ENCODE assay signal across 8 mouse cellular contexts in the genomic region with DNA sequence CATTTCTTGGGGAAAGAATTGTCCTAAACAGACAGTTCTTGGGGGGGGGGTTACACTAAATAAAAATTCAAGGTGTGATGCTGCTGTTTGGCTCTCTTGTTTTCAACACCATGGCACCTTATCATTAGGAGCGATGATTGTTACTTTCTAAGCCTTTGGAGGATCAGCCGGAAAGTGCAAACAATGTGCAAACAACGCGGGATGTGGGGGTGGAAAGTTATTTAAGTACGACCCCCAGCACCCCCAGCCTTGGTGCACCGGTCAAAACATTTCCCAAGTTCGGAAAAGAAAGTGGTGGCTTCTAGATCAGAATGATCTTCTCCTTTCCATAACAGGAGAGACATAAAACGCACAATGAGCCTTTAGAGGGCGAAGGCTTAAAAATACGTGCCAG. TPM values are rescaled to one million over a fixed set of nuclear protein-coding genes. Genes with fewer than 3 reads are reported as not detected.
DNase-seq lines count a peak whose midpoint lies in the region; ATAC-seq lines count a peak whose summit lies in the region.

No protein-coding gene starts in this region.

- H3K27me3 ChIP-seq in kidney, embryonic 14.5 days (ENCODE audit: control insufficient read depth, insufficient read depth, low read length): no peaks in the 10 kb centered on the region
- H3K27me3 ChIP-seq in embryonic facial prominence, embryonic 11.5 days (ENCODE audit: control insufficient read depth, insufficient read depth, low read length): no peaks in the 10 kb centered on the region
- no peaks in the 10 kb centered on the region for H3K27me3 ChIP-seq in hindbrain, embryonic 14.5 days (ENCODE audit: control insufficient read depth, insufficient read depth, low read length)
- no peaks in the 10 kb centered on the region for H3K27me3 ChIP-seq in midbrain, embryonic 14.5 days (ENCODE audit: control insufficient read depth, insufficient read depth, low read length)

- H3K27ac ChIP-seq in kidney, embryonic 14.5 days (ENCODE audit: low read depth, low read length): peak overlapping the region; percentile 97
- peak overlapping the region; percentile 93 for H3K27ac ChIP-seq in embryonic facial prominence, embryonic 11.5 days (replicated peaks; ENCODE audit: low read depth, low read length)
- H3K27ac ChIP-seq in hindbrain, embryonic 14.5 days: peak overlapping the region; percentile 100
- peak overlapping the region; percentile 99 for H3K27ac ChIP-seq in midbrain, embryonic 14.5 days (replicated peaks; ENCODE audit: low read depth, low read length)

- peak overlapping the region; percentile 81 for H3K4me2 ChIP-seq in kidney, embryonic 14.5 days (replicated peaks; ENCODE audit: low read depth, low read length)
- H3K4me2 ChIP-seq in embryonic facial prominence, embryonic 11.5 days (ENCODE audit: low read depth, low read length): peak overlapping the region; percentile 69
- peak overlapping the region; percentile 95 for H3K4me2 ChIP-seq in hindbrain, embryonic 14.5 days (replicated peaks)
- H3K4me2 ChIP-seq in midbrain, embryonic 14.5 days (ENCODE audit: low read length): peak overlapping the region; percentile 82

- peaks cover 11% of the 10 kb centered on the region; the same call in 1 of the 2 replicates for H3K4me1 ChIP-seq in kidney, embryonic 14.5 days (ENCODE audit: control insufficient read depth, insufficient read depth, low read length)
- no peaks in the 10 kb centered on the region for H3K4me1 ChIP-seq in embryonic facial prominence, embryonic 11.5 days (ENCODE audit: control insufficient read depth, insufficient read depth, low read length)
- H3K4me1 ChIP-seq in hindbrain, embryonic 14.5 days (replicated peaks; ENCODE audit: control insufficient read depth, insufficient read depth, low read length): peaks cover 24% of the 10 kb centered on the region
- H3K4me1 ChIP-seq in midbrain, embryonic 14.5 days (ENCODE audit: control insufficient read depth, insufficient read depth, low read length): peaks cover 14% of the 10 kb centered on the region

- peak overlapping the region; percentile 86 for H3K9ac ChIP-seq in kidney, embryonic 14.5 days (ENCODE audit: low read depth, low read length)
- peak overlapping the region; percentile 82 for H3K9ac ChIP-seq in embryonic facial prominence, embryonic 11.5 days (replicated peaks; ENCODE audit: low read length)
- H3K9ac ChIP-seq in hindbrain, embryonic 14.5 days: peak overlapping the region; percentile 97
- H3K9ac ChIP-seq in midbrain, embryonic 14.5 days (replicated peaks; ENCODE audit: low read length): peak overlapping the region; percentile 98

- DNase-seq in kidney, adult 9 months: no peak
- no peak for DNase-seq in embryonic facial prominence, embryonic 11.5 days (ENCODE audit: low spot score)
- no peak for DNase-seq in hindbrain, embryonic 14.5 days (ENCODE audit: low spot score)
- no peak for DNase-seq in midbrain, embryonic 14.5 days
- DNase-seq in gastrocnemius, postnatal 4 days (ENCODE audit: low spot score in 2 of 2): no peak
- no peak for DNase-seq in adipocyte (ENCODE audit: low spot score)
- DNase-seq in frontal cortex, postnatal 10 days (ENCODE audit: low spot score in 2 of 2): no peak

- no peak for ATAC-seq in kidney, embryonic 14.5 days (ENCODE audit: low FRiP score, low TSS enrichment)
- ATAC-seq in embryonic facial prominence, embryonic 11.5 days (replicated peaks; ENCODE audit: insufficient number of reproducible peaks, low FRiP score, low TSS enrichment, low read depth): no peak
- no peak for ATAC-seq in hindbrain, embryonic 14.5 days (ENCODE audit: low FRiP score)
- ATAC-seq in midbrain, embryonic 14.5 days (ENCODE audit: low FRiP score, low TSS enrichment): no peak

- no peaks in the 10 kb centered on the region for H3K36me3 ChIP-seq in kidney, embryonic 14.5 days (ENCODE audit: control insufficient read depth, insufficient read depth, low read length)
- no peaks in the 10 kb centered on the region for H3K36me3 ChIP-seq in embryonic facial prominence, embryonic 11.5 days (replicated peaks; ENCODE audit: control insufficient read depth, insufficient read depth, low read depth, low read length)
- H3K36me3 ChIP-seq in hindbrain, embryonic 14.5 days (replicated peaks; ENCODE audit: control insufficient read depth, insufficient read depth): no peaks in the 10 kb centered on the region
- no peaks in the 10 kb centered on the region for H3K36me3 ChIP-seq in midbrain, embryonic 14.5 days (ENCODE audit: control insufficient read depth, insufficient read depth, low read length)

- under 1% methylated on average over 10 of the region's 10 CpGs for WGBS in kidney, embryonic 14.5 days
- WGBS in embryonic facial prominence, embryonic 11.5 days: under 1% methylated on average over 10 of the region's 10 CpGs
- under 1% methylated on average over 10 of the region's 10 CpGs for WGBS in hindbrain, embryonic 14.5 days
- WGBS in midbrain, embryonic 14.5 days: under 1% methylated on average over 10 of the region's 10 CpGs

- H3K9me3 ChIP-seq in kidney, embryonic 14.5 days (ENCODE audit: control insufficient read depth, low read length): no peaks in the 10 kb centered on the region
- H3K9me3 ChIP-seq in embryonic facial prominence, embryonic 11.5 days (replicated peaks; ENCODE audit: control insufficient read depth, low read length): no peaks in the 10 kb centered on the region
- H3K9me3 ChIP-seq in hindbrain, embryonic 14.5 days (ENCODE audit: control insufficient read depth, low read length): no peaks in the 10 kb centered on the region
- H3K9me3 ChIP-seq in midbrain, embryonic 14.5 days (ENCODE audit: control insufficient read depth, low read length): no peaks in the 10 kb centered on the region

- peak overlapping the region; percentile 83 for H3K4me3 ChIP-seq in kidney, embryonic 14.5 days (ENCODE audit: low read length)
- peak overlapping the region; percentile 64 for H3K4me3 ChIP-seq in embryonic facial prominence, embryonic 11.5 days (ENCODE audit: low read depth, low read length)
- H3K4me3 ChIP-seq in hindbrain, embryonic 14.5 days (replicated peaks; ENCODE audit: low read length): peak overlapping the region; percentile 92
- peak overlapping the region; percentile 87 for H3K4me3 ChIP-seq in midbrain, embryonic 14.5 days (replicated peaks; ENCODE audit: low read depth, low read length)

RNA-seq across cellular contexts. Expression of gene Zfp462, which starts 1.8 kb away (rescaled TPM):
- 6.2 and 10.0 TPM in 2 replicates for polyA plus RNA-seq in kidney, embryonic 14.5 days (2014; fragmentation: Nextera tagmentation; extraction: Ambion mirVana)
- 15.4 and 16.9 TPM in 2 replicates for polyA plus RNA-seq in embryonic facial prominence, embryonic 11.5 days (2014; fragmentation: Nextera tagmentation; extraction: Ambion mirVana)
- polyA plus RNA-seq in hindbrain, embryonic 14.5 days (2014; fragmentation: Nextera tagmentation; extraction: Ambion mirVana): 12.9 and 13.8 TPM in 2 replicates
- polyA plus RNA-seq in midbrain, embryonic 14.5 days (2014; fragmentation: Nextera tagmentation; extraction: Ambion mirVana): 19.6 and 25.6 TPM in 2 replicates
- 10 to 100 TPM; 44.3 to 46.1 TPM for total RNA-seq in gastrocnemius, postnatal 4 days (2021)
